Mouse (Mus musculus): ENCODE results near the gene Phldb2.
A peak's percentile ranks its signal among the peaks of the same experiment; 100 is the strongest.

Gene Phldb2

GRCm38 (mm10) chr16:45841016-45841415 lies 112.4 kb downstream of the Phldb2 start:
- no peak for DNase-seq (ENCODE audit: low spot score)

GRCm38 (mm10) chr16:45837541-45838342 lies 115.7 kb downstream of the Phldb2 start:
- peak; percentile 56 for DNase-seq (ENCODE audit: low spot score)

GRCm38 (mm10) chr16:45832747-45833108 lies 120.7 kb downstream of the Phldb2 start:
- no peak for DNase-seq (ENCODE audit: low spot score)

DNA sequence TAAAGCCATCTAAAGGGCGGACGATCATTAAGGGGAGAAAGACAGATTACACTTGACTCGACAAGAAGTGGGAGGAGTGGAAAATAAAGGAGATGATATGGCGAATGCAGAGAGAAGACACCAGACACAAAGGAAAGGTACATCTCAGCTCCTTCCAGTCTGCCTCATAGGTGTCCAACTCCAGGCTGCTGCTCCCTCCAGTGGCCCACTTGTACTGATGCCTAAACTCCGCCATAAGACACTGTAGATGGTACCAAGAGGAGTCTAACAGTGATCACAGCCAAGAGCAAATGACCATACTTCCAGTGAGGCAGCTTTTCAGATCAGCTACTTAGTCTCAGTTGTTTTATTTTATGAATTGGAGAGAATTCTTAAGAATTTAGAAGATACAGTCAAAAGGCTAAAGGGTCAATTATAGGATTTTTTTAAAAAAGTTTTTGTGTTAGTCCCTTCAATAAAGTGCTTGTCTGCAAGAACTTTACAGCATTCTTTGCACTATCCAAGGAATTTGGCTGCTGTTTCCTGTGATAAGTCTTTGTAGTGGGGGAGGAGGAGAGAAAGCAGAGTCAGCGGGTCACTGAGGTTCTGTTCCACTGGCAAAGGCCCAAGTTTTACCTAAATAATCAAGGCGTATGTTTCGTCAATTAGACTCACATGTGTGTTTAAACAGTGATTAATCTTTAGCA lies 121.2 kb downstream of the Phldb2 start:
- DNase-seq (ENCODE audit: low spot score), result no peak

DNA sequence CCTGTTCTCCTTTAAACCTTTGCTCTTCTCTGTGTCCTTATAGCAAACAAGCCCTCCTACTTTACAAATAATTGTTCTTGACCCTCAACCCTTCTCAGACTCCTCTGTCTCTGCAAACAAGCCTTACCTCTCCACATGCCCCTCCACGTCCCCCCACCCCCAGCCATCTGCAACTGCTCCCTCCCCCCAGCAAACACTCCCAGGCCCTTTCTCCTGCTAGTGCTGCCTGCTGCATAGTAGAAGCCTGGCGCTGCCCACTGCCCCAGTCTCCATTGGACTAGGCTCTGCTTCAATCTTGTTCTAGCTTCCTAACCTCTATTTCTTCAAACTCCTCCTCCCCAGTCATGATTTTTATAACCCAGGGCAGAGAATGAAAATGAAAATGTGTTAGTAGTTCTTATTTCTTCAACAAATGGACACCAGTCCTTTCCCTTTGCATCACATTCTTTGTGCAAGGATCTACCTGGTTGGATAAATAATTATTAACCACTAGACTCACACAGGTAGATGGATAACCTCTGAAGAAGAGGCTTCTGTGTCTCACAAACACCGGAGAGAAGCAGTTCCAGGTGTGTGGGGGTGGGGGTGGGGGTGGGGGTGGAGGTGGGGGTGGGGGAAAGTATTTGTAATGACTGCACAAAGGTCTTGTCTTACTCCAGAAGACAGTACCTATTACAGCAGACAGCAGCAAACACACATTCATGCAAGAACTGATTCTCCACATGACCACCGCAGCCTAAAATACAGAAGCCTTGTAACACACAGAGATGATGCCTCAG lies 122.1 kb downstream of the Phldb2 start:
- DNase-seq (ENCODE audit: low spot score), result no peak

GRCm38 (mm10) chr16:45830096-45830866 lies 123.1 kb downstream of the Phldb2 start:
- DNase-seq (ENCODE audit: low spot score), result no peak

GRCm38 (mm10) chr16:45825309-45825708 lies 128.1 kb downstream of the Phldb2 start:
- DNase-seq (ENCODE audit: low spot score), result no peak

- DNase-seq (ENCODE audit: low spot score), result no peak
Observed at GRCm38 (mm10) chr16:45824025-45824424, 129.4 kb downstream of the Phldb2 start.

- no peak for DNase-seq (ENCODE audit: low spot score)
Observed at GRCm38 (mm10) chr16:45819911-45820310, 133.5 kb downstream of the Phldb2 start.

GRCm38 (mm10) chr16:45817795-45818194 lies 135.6 kb downstream of the Phldb2 start:
- DNase-seq (ENCODE audit: low spot score), result no peak

GRCm38 (mm10) chr16:45816670-45817069 lies 136.7 kb downstream of the Phldb2 start:
- DNase-seq (ENCODE audit: low spot score), result no peak

GRCm38 (mm10) chr16:45814611-45815010 lies 138.8 kb downstream of the Phldb2 start:
- no peak for DNase-seq (ENCODE audit: low spot score)

GRCm38 (mm10) chr16:45811788-45812187 lies 141.6 kb downstream of the Phldb2 start:
- no peak for DNase-seq (ENCODE audit: low spot score)

- no peak for DNase-seq (ENCODE audit: low spot score)
Observed at GRCm38 (mm10) chr16:45810829-45811326, 142.5 kb downstream of the Phldb2 start.

GRCm38 (mm10) chr16:45810155-45810554 lies 143.2 kb downstream of the Phldb2 start:
- DNase-seq (ENCODE audit: low spot score), result peak; percentile 30

DNA sequence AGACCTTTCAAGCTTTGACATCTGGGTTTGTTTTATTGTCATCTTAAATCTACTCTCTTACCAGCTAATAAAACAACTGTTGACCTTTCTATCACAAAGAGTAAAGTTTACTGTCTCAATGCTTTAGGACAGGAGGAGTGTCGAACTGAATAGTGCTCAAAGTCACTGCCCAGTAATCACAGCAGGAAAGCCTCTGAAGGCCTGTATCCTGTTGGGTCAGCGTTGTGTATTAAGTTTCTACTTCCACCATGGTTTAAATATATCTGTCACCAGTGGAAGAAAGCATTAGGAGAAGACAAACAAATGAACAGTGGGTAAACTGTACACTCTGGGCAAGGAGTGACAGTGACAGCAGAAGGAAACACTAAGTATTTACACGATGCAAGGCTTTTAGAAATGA lies 148.7 kb downstream of the Phldb2 start:
- no peak for DNase-seq (ENCODE audit: low spot score)

- DNase-seq (ENCODE audit: low spot score), result no peak
Observed at GRCm38 (mm10) chr16:45800406-45800805, 153.0 kb downstream of the Phldb2 start.

- no peak for DNase-seq (ENCODE audit: low spot score)
Observed at GRCm38 (mm10) chr16:45799150-45799549, 154.2 kb downstream of the Phldb2 start.

DNA sequence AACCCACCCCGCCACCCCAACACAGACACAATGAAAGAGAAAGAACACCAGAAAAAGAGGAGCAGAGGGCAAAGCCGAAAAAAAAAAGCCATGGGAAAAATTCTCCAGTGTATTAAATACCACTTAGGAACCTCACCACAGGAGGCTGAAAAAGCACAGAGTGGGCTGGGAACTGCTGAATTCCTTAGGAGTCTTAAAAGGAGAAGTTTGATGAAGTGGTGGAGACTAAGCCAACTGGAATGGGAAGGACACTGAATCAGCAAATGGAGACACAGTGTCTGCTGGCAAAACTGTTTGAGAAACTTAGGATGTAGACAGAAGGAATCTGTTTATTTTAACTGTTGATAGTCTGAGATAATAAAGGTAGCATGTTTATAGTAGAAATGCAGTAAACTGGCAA lies 154.8 kb downstream of the Phldb2 start:
- DNase-seq (ENCODE audit: low spot score), result peak; percentile 34

- no peak for DNase-seq (ENCODE audit: low spot score)
Observed at GRCm38 (mm10) chr16:45796815-45797214, 156.6 kb downstream of the Phldb2 start.

- DNase-seq (ENCODE audit: low spot score), result no peak
Observed at GRCm38 (mm10) chr16:45795188-45795693, 158.2 kb downstream of the Phldb2 start.

GRCm38 (mm10) chr16:45792781-45793180 lies 160.6 kb downstream of the Phldb2 start:
- no peak for DNase-seq (ENCODE audit: low spot score)
